Mouse (Mus musculus) liver, embryonic 14.5 days (tissue): ENCODE data around the gene Zbtb38.

Experiments
- CTCF ChIP-seq: IDR thresholded peaks from 2 replicates; pipeline ENCODE4 v1.5.1; 2016; ENCODE audit warnings: antibody characterized with exemption, low read depth, control low read depth
- EP300 ChIP-seq: IDR thresholded peaks from 2 replicates; pipeline ENCODE4 v1.6.1; 2016; ENCODE audit warnings: antibody characterized with exemption, low read depth

DNA sequence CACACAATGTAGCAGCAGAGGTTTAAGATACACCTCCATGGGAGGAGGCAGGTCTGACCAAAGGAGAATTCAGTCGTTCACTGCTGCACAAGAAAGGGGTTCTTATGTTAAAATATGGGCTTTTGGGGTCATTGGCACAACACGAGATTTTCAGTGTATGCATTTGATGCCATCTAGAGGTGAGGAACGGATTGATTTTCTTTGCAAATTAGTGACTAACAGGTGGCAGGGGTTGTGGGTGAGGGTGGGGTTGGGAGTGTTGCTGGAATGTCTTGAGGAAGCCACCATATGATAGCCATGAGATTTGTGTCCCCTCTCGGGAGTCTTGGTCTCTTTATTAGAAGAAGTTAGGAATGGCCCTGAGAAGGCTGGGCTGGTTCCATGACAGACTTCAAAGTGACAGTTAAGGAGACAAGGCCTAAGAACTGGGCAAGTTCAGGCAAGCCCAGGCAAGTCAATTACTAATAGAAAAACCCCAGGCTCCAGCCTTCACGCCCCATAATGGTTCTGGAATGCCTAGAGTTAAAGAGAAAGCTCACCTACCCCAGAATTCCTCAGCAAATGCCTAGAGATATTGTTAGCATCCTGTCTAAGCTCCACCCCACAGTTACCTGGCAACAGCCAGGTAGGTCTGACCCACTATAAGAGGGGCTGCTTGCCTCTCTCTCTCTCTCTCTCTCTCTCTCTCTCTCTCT is 47.6 kb upstream of the Zbtb38 start:
- TF ChIP-seq CTCF (no peak), EP300 (no peak)
